Mouse (Mus musculus) neural tube, embryonic 14.5 days (tissue): ENCODE measurements around the gene Cenpm. TPM values are rescaled to one million over a fixed set of nuclear protein-coding genes. Genes with fewer than 3 reads are reported as not detected.

Source experiments
- ATAC-seq: fragments of 200-750 bp; cut with Nextera tagmentation; 2 replicates; pipeline ENCODE4 v1.8.0; 2017; ENCODE audit warnings: low read depth, mild to moderate bottlenecking, moderate TSS enrichment, moderate library complexity
- H3K27ac ChIP-seq: fragments of 300-500 bp; sonication (generic); 2 replicates; pipeline ENCODE4 v1.5.1; 2014; ENCODE audit warnings: low read depth, mild to moderate bottlenecking, control low read depth, low read length, moderate library complexity, mixed read lengths
- H3K27me3 ChIP-seq: fragments of 300-500 bp; sonication (generic); 2 replicates; pipeline ENCODE4 v1.6.1; 2014; ENCODE audit warnings: low read length; ENCODE audit not compliant: control insufficient read depth, insufficient read depth
- H3K36me3 ChIP-seq: fragments of 300-500 bp; sonication (generic); 2 replicates; pipeline ENCODE4 v1.6.1; 2014; ENCODE audit warnings: low read length, mixed read lengths; ENCODE audit not compliant: control insufficient read depth, insufficient read depth
- H3K4me1 ChIP-seq: fragments of 300-500 bp; sonication (generic); 2 replicates; pipeline ENCODE4 v1.6.1; 2014; ENCODE audit warnings: low read length; ENCODE audit not compliant: control insufficient read depth, insufficient read depth
- H3K4me2 ChIP-seq: fragments of 300-500 bp; sonication (generic); 2 replicates; pipeline ENCODE4 v1.6.1; 2014; ENCODE audit warnings: mild to moderate bottlenecking, low read depth, low read length, control low read depth
- H3K4me3 ChIP-seq: fragments of 300-500 bp; sonication (generic); 2 replicates; pipeline ENCODE4 v1.5.1; 2014; ENCODE audit warnings: low read depth, low read length, control low read depth, mixed read lengths
- H3K9ac ChIP-seq: fragments of 300-500 bp; sonication (generic); replicated peaks from 2 replicates; pipeline ENCODE4 v1.6.1; 2014; ENCODE audit warnings: low read depth, mild to moderate bottlenecking, control low read depth, low read length, mixed read lengths
- H3K9me3 ChIP-seq: fragments of 300-500 bp; sonication (generic); 2 replicates; pipeline ENCODE4 v1.6.1; 2016; ENCODE audit warnings: low read length; ENCODE audit not compliant: control insufficient read depth
- WGBS: fragments of 180-500 bp; shearing (Covaris S2); extraction: QIAGEN DNeasy Blood & Tissue Kit; methylation state at CpG from one replicate; pipeline ENCODE4 v1.1.7; 2014; 5-methylcytosine and 5-hydroxymethylcytosine counted together
- polyA plus RNA-seq: library from polyadenylated mRNA; unstranded; fragments of >200 nt; fragmentation: Nextera tagmentation; extraction: Ambion mirVana; gene quantifications from 2 replicates; pipeline ENCODE4 v1.2.1, GENCODE M21; 2014

Gene Cenpm
- polyA plus RNA-seq, 1 experiment from 2014 or later: 12.0 TPM

GRCm38 (mm10) chr15:82274927-82275901 is 30.7 kb upstream of the Cenpm start:
- under 1% methylated on average over 55 of the region's 86 CpGs for WGBS
- Histone ChIP-seq H3K36me3 (peaks cover 14% of the 10 kb centered on the region), H3K27me3 (no peaks in the 10 kb centered on the region), H3K27ac (peak overlapping the region; percentile 98), H3K4me1 (peaks cover 20% of the 10 kb centered on the region), H3K4me3 (peak overlapping the region; percentile 81), H3K4me2 (peak overlapping the region; percentile 96), H3K9me3 (no peaks in the 10 kb centered on the region), H3K9ac (peak overlapping the region; percentile 88)
- peak; percentile 75 for ATAC-seq

- H3K27me3 ChIP-seq: no peaks in the 10 kb centered on the region
Measured at GRCm38 (mm10) chr15:82274593-82274926, 30.0 kb upstream of the Cenpm start, which contains the start of gene Sept3. Gene Sept3, plus strand, starts transcription at chr15:82274893.

GRCm38 (mm10) chr15:82272295-82272694 is 27.7 kb upstream of the Cenpm start:
- Histone ChIP-seq H3K4me1 (peaks cover 29% of the 10 kb centered on the region), H3K9me3 (no peaks in the 10 kb centered on the region), H3K4me3 (no peak overlapping the region), H3K4me2 (no peak overlapping the region), H3K36me3 (no peaks in the 10 kb centered on the region), H3K9ac (no peak overlapping the region), H3K27me3 (no peaks in the 10 kb centered on the region), H3K27ac (no peak overlapping the region)
- no peak for ATAC-seq
- WGBS: 84% methylated on average over 6 of the region's 6 CpGs

More at GRCm38 (mm10) chr15:82274593-82274926, 30.0 kb upstream of the Cenpm start, which contains the start of gene Sept3:
- H3K9ac ChIP-seq: peak within 1 kb of the TSS; percentile 88
- H3K36me3 ChIP-seq: peaks cover 9% of the 10 kb centered on the region
- peak within 1 kb of the TSS; percentile 98 for H3K27ac ChIP-seq
- H3K4me1 ChIP-seq: peaks cover 20% of the 10 kb centered on the region
- peak within 1 kb of the TSS; percentile 96 for H3K4me2 ChIP-seq
- no peaks in the 10 kb centered on the region for H3K9me3 ChIP-seq
- ATAC-seq: no peak
- 25% methylated on average over 6 of the region's 6 CpGs for WGBS
- peak within 1 kb of the TSS; percentile 81 for H3K4me3 ChIP-seq

- no peak overlapping the region for H3K4me2 ChIP-seq
- H3K27me3 ChIP-seq: no peaks in the 10 kb centered on the region
- H3K27ac ChIP-seq: no peak overlapping the region
- no peaks in the 10 kb centered on the region for H3K9me3 ChIP-seq
- H3K4me1 ChIP-seq: peaks cover 19% of the 10 kb centered on the region
- H3K4me3 ChIP-seq: no peak overlapping the region
- no peak overlapping the region for H3K9ac ChIP-seq
- WGBS: 0% methylated on average over 5 of the region's 5 CpGs
- ATAC-seq: no peak
- H3K36me3 ChIP-seq: no peaks in the 10 kb centered on the region
Measured at GRCm38 (mm10) chr15:82271201-82271600, 26.7 kb upstream of the Cenpm start.

- Histone ChIP-seq H3K4me1 (peaks cover 16% of the 10 kb centered on the region), H3K36me3 (no peaks in the 10 kb centered on the region), H3K9me3 (no peaks in the 10 kb centered on the region), H3K9ac (no peak overlapping the region), H3K4me2 (no peak overlapping the region), H3K27ac (0 out of 2 replicates have a peak overlapping the region, but pooled peaks have one; percentile 17), H3K4me3 (no peak overlapping the region), H3K27me3 (no peaks in the 10 kb centered on the region)
- WGBS: 81% methylated on average over 9 of the region's 9 CpGs
- ATAC-seq: no peak
Measured at GRCm38 (mm10) chr15:82268783-82269182, 24.2 kb upstream of the Cenpm start.

GRCm38 (mm10) chr15:82268185-82268584 is 23.6 kb upstream of the Cenpm start:
- no peak overlapping the region for H3K4me2 ChIP-seq
- 9% methylated on average over 3 of the region's 3 CpGs for WGBS
- no peaks in the 10 kb centered on the region for H3K27me3 ChIP-seq
- H3K4me3 ChIP-seq: no peak overlapping the region
- H3K9me3 ChIP-seq: no peaks in the 10 kb centered on the region
- peaks cover 15% of the 10 kb centered on the region for H3K4me1 ChIP-seq
- 0 out of 2 replicates have a peak overlapping the region, but pooled peaks have one; percentile 34 for H3K27ac ChIP-seq
- H3K36me3 ChIP-seq: no peaks in the 10 kb centered on the region
- ATAC-seq: peak; percentile 30; the same call in 1 of the 2 replicates
- peak overlapping the region; percentile 21 for H3K9ac ChIP-seq

- Histone ChIP-seq H3K4me1 (peaks cover 15% of the 10 kb centered on the region), H3K9ac (no peak overlapping the region), H3K27ac (no peak overlapping the region), H3K9me3 (no peaks in the 10 kb centered on the region), H3K4me2 (no peak overlapping the region), H3K4me3 (no peak overlapping the region), H3K36me3 (no peaks in the 10 kb centered on the region), H3K27me3 (no peaks in the 10 kb centered on the region)
- ATAC-seq: 0 out of 2 replicates have a peak, but pooled peaks have one; percentile 26
- WGBS: 12% methylated on average over 6 of the region's 6 CpGs
Measured at GRCm38 (mm10) chr15:82266356-82266755, 21.8 kb upstream of the Cenpm start.

- Histone ChIP-seq H3K9ac (no peak overlapping the region), H3K4me3 (no peak overlapping the region), H3K27ac (no peak overlapping the region), H3K4me1 (peaks cover 15% of the 10 kb centered on the region), H3K36me3 (no peaks in the 10 kb centered on the region), H3K27me3 (no peaks in the 10 kb centered on the region), H3K4me2 (no peak overlapping the region), H3K9me3 (no peaks in the 10 kb centered on the region)
- WGBS: 14% methylated on average over 16 of the region's 16 CpGs
- ATAC-seq: no peak
Measured at GRCm38 (mm10) chr15:82259510-82259909, 15.0 kb upstream of the Cenpm start.

GRCm38 (mm10) chr15:82255944-82256383 is 11.4 kb upstream of the Cenpm start:
- Histone ChIP-seq H3K27me3 (no peaks in the 10 kb centered on the region), H3K36me3 (no peaks in the 10 kb centered on the region), H3K4me1 (peaks cover 15% of the 10 kb centered on the region), H3K9me3 (no peaks in the 10 kb centered on the region), H3K27ac (peak overlapping the region; percentile 82), H3K4me2 (peak overlapping the region; percentile 64), H3K9ac (peak overlapping the region; percentile 56), H3K4me3 (peak overlapping the region; percentile 46)
- WGBS: 4% methylated on average over 10 of the region's 10 CpGs
- peak; percentile 90 for ATAC-seq
